Mouse (Mus musculus) ES-E14 (cell line): ENCODE results near the gene Spata5. TPM values are rescaled to one million over a fixed set of nuclear protein-coding genes. Genes with fewer than 3 reads are reported as not detected.
"Not testable (repeated sequence)": the region's sequence is repeated elsewhere in the genome, so short reads cannot be mapped to it uniquely, and the experiment has no call there.

Experiments
- DNase-seq: peaks from one replicate; pipeline ENCODE4 v3.0.0-alpha.2; 2013; ENCODE audit warnings: low read depth, low spot score
- H3K27ac ChIP-seq: 2 replicates; pipeline ENCODE4 v1.5.1; 2012; ENCODE audit warnings: low read depth, mild to moderate bottlenecking, low read length, moderate library complexity, mixed read lengths; ENCODE audit not compliant: poor library complexity, insufficient read depth, severe bottlenecking
- H3K36me3 ChIP-seq: 2 replicates; pipeline ENCODE4 v1.6.1; 2012; ENCODE audit warnings: mild to moderate bottlenecking, low read length, moderate library complexity, mixed read lengths; ENCODE audit not compliant: control insufficient read depth, poor library complexity, insufficient read depth, severe bottlenecking
- H3K4me1 ChIP-seq, 2 experiments: fragments of 150-350 bp in 1 of 2; sonication (generic) in 1 of 2; 2 replicates each; pipeline ENCODE4 v1.6.1; 2012; ENCODE audit warnings: low read length in 2 of 2, mild to moderate bottlenecking in 1 of 2, mixed read lengths in 1 of 2; ENCODE audit not compliant: control insufficient read depth in 2 of 2, insufficient read depth in 2 of 2, poor library complexity in 1 of 2
- H3K4me3 ChIP-seq, 2 experiments: fragments of 150-350 bp in 1 of 2; sonication (generic) in 1 of 2; 2 replicates each; pipeline ENCODE4 v1.5.1; 2012; ENCODE audit warnings: low read length in 2 of 2, low read depth in 1 of 2, mild to moderate bottlenecking in 1 of 2, mixed read lengths in 1 of 2; ENCODE audit not compliant: insufficient read depth in 1 of 2, poor library complexity in 1 of 2, severe bottlenecking in 1 of 2
- H3K9ac ChIP-seq: 2 replicates; pipeline ENCODE4 v1.6.1; 2012; ENCODE audit warnings: low read depth, mild to moderate bottlenecking, low read length, mixed read lengths; ENCODE audit not compliant: poor library complexity, insufficient read depth, severe bottlenecking
- H3K9me3 ChIP-seq: fragments of 150-350 bp; sonication (generic); 2 replicates; pipeline ENCODE4 v1.6.1; 2012; ENCODE audit warnings: low read depth, mild to moderate bottlenecking, low read length; ENCODE audit not compliant: control insufficient read depth, insufficient read depth
- CHD2 ChIP-seq: IDR thresholded peaks from 2 replicates; pipeline ENCODE4 v1.6.1; 2014; ENCODE audit warnings: mild to moderate bottlenecking, low read depth, low read length, inconsistent platforms
- HCFC1 ChIP-seq: IDR thresholded peaks from 2 replicates; pipeline ENCODE4 v1.6.1; 2012; ENCODE audit warnings: low read length, inconsistent platforms, borderline replicate concordance; ENCODE audit not compliant: insufficient read depth
- MAFK ChIP-seq: IDR thresholded peaks from 2 replicates; pipeline ENCODE4 v1.6.1; 2014; ENCODE audit warnings: mild to moderate bottlenecking, low read depth, low read length, inconsistent platforms; ENCODE audit not compliant: insufficient read depth
- ZC3H11A ChIP-seq: IDR thresholded peaks from 2 replicates; pipeline ENCODE4 v1.6.1; 2012; ENCODE audit warnings: low read depth, mild to moderate bottlenecking, inconsistent platforms, low read length, borderline replicate concordance
- ZNF384 ChIP-seq: IDR thresholded peaks from 2 replicates; pipeline ENCODE4 v1.6.1; 2012; ENCODE audit warnings: low read depth, low read length, inconsistent platforms
- in situ Hi-C, 2 experiments: fragments of 600-800 bp; cut with MboI; formaldehyde crosslinking; loops; one replicate each; pipeline ENCODE4 v1.15.1; 2025; ENCODE audit warnings: low sequenced_read_pairs in 2 of 2, inconsistent platforms in 1 of 2; ENCODE audit not compliant: unreplicated experiment in 2 of 2
- total RNA-seq: library from RNA; depleted of rRNA; stranded (reverse); fragments of 300-350 nt; gene quantifications from 2 replicates; pipeline ENCODE4 v1.2.3, GENCODE M21; 2012

The Spata5 gene
- total RNA-seq, 1 experiment: 54.3 TPM

DNA sequence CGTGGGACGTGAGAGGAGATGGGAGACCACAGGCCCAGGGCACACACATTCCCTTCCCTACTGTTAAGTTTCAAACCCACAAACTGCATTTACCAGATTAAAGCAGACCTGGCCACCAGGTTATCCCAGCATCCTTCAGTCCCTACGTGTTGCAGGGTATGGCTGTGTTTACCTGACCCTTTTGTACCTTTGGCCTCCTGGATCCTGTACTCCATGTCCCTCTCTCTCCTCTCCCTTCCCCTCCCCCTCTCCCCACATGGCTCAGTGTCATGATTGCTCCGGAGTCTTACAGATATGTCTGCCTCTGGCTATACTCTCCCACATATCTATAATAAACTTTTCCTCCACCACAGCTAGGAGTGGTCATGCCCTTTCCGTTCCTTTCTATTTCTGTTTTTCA is 177.5 kb downstream of the Spata5 start:
- Histone ChIP-seq H3K36me3 (no peaks in the 10 kb centered on the region), H3K9me3 (no peaks in the 10 kb centered on the region), H3K9ac (no peak overlapping the region), H3K4me3 (no peak overlapping the region), H3K27ac (no peak overlapping the region), H3K4me1 (peaks cover 0 to 2% of the 10 kb centered on the region in 2 experiments; a peak in 1 of 4 replicates)
- in situ Hi-C loops: no loop called here
- DNase-seq: no peak
- TF ChIP-seq ZC3H11A (no peak), CHD2 (no peak), ZNF384 (no peak), HCFC1 (no peak), MAFK (no peak)

DNA sequence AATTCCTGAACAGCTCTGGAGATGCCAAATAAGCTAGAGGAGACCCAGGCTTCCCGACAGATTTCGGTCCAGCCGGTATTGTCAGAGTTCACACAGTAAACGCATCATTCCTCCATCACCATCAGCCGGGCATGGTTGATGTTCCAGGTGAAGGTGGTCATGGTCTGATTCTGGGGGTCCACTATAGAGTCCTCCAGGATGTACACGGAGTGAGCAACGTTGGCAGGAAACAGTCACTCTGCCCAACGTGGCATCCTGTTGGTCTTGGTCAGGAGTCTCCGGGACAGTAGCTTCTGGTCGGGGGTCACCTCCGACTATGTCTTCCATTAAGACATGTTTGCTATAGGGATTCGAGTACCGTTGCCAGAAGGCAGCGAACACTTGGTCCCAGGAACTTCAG is 179.9 kb downstream of the Spata5 start:
- H3K4me1 ChIP-seq, H3K9me3 ChIP-seq, H3K9ac ChIP-seq, H3K36me3 ChIP-seq, H3K27ac ChIP-seq, DNase-seq, H3K4me3 ChIP-seq: not testable (repeated sequence)
- in situ Hi-C loops: loop anchor here (25.0 kb wide), 2 partner anchors 388 to 588 kb away; no protein-coding TSS in a partner anchor

DNA sequence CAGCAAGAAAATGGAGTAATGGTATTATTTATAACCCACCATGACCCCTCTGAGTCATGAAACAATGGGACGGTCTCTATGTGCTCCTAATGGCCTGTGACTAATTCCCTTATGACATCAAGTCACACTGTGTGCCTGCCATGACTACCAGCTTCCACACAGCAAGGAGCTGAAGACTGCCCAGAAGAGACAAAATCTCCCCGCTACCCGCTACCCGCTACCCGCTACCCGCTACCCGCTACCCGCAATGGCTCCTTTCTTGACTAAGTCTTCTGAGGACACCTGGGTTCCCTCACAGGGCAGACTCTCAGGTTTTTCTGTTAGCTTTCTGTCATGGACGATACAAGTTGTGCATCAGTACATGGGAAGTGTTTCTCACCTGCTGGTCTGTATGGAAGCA is 182.7 kb downstream of the Spata5 start:
- Histone ChIP-seq H3K9me3 (no peaks in the 10 kb centered on the region), H3K27ac (no peak overlapping the region), H3K36me3 (no peaks in the 10 kb centered on the region), H3K9ac (no peak overlapping the region), H3K4me1 (no peaks in the 10 kb centered on the region), H3K4me3 (no peak overlapping the region)
- in situ Hi-C loops: loop anchor here (25.0 kb wide), 2 partner anchors 385 to 585 kb away; no protein-coding TSS in a partner anchor
- TF ChIP-seq ZNF384 (no peak), MAFK (no peak), ZC3H11A (no peak), CHD2 (no peak), HCFC1 (no peak)
- DNase-seq: no peak

DNA sequence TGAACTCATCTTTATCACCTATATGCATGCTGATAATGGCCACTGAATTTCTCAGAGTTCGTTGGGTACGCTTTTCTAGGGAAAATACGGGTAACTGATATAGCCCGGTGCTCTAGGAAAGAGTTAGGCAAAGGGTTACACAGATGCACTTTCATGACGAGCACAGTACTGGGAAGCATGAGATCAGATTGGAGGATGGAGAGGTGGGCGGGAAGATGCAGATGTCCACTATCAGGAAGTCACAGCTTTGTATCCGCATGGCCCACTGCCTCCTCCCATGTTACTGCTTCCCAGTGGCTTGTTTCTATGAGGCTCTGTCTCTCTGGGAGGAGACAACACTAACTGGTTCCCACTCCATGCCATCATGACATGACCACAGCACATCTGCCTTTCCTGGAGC is 183.2 kb downstream of the Spata5 start:
- Histone ChIP-seq H3K9me3 (no peaks in the 10 kb centered on the region), H3K4me1 (no peaks in the 10 kb centered on the region), H3K9ac (no peak overlapping the region), H3K27ac (no peak overlapping the region), H3K4me3 (no peak overlapping the region), H3K36me3 (no peaks in the 10 kb centered on the region)
- no peak for TF ChIP-seq ZC3H11A
- no peak for TF ChIP-seq MAFK
- TF ChIP-seq CHD2: no peak
- TF ChIP-seq ZNF384: no peak
- no peak for TF ChIP-seq HCFC1
- no peak for DNase-seq
- in situ Hi-C loops: loop anchor here (25.0 kb wide), 2 partner anchors 384 to 584 kb away; no protein-coding TSS in a partner anchor

DNA sequence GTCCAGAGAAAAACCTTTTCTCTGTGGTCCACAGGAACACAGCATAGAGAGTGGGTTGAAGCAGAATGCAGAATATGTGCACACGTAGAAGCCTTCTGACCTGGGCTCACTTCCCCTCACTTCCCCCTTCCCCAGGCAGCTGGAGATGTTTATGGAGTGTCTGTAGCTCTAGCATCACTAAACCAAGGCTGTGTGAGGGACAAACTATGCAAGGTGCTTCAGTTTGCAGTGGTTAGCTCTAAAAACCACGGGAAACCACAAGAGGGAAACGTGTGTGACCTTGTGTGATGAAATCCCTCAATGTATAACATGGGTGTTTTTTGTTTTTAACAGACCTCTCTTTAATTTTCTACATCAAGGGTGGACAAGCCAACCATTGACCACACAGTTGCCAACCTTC is 183.8 kb downstream of the Spata5 start:
- H3K36me3 ChIP-seq: no peaks in the 10 kb centered on the region
- no peaks in the 10 kb centered on the region for H3K4me1 ChIP-seq
- H3K9ac ChIP-seq: no peak overlapping the region
- in situ Hi-C loops: loop anchor here (25.0 kb wide), 2 partner anchors 384 to 584 kb away; no protein-coding TSS in a partner anchor
- H3K27ac ChIP-seq: no peak overlapping the region
- H3K4me3 ChIP-seq: no peak overlapping the region
- no peak for DNase-seq
- no peaks in the 10 kb centered on the region for H3K9me3 ChIP-seq
- no peak for TF ChIP-seq MAFK
- TF ChIP-seq CHD2: no peak
- TF ChIP-seq ZNF384: no peak
- no peak for TF ChIP-seq ZC3H11A
- TF ChIP-seq HCFC1: no peak
